Mouse (Mus musculus): ENCODE results near the gene Tspan13. TPM values are rescaled to one million over a fixed set of nuclear protein-coding genes. Genes with fewer than 3 reads are reported as not detected.

Gene Tspan13
- polyA plus RNA-seq, 1 experiment, result 12.0 TPM

DNA sequence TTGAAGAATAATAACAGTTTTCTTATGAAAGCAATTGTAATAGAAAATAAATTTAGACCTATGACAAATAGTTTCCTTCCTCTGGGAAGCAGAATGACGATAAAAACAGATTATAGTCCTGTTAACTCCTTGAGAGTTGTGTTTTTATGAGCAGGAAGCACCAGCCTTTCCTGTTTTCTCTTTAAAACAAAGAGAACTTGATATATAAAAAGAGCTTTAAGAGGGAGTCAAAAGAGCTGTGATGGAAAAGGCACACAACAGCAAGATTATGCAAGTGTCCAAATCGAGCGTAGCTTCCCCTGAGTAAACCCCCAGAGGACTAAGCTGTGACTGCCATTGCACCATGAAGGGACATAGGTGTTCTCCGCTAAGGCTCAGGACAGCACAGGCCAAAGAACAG lies 9.9 kb downstream of the Tspan13 start:
- no peak overlapping the region for H3K27ac ChIP-seq (ENCODE audit: control insufficient read depth, insufficient read depth, low read depth, low read length)
- H3K27me3 ChIP-seq (ENCODE audit: control insufficient read depth, insufficient read depth, low read length), result no peaks in the 10 kb centered on the region

DNA sequence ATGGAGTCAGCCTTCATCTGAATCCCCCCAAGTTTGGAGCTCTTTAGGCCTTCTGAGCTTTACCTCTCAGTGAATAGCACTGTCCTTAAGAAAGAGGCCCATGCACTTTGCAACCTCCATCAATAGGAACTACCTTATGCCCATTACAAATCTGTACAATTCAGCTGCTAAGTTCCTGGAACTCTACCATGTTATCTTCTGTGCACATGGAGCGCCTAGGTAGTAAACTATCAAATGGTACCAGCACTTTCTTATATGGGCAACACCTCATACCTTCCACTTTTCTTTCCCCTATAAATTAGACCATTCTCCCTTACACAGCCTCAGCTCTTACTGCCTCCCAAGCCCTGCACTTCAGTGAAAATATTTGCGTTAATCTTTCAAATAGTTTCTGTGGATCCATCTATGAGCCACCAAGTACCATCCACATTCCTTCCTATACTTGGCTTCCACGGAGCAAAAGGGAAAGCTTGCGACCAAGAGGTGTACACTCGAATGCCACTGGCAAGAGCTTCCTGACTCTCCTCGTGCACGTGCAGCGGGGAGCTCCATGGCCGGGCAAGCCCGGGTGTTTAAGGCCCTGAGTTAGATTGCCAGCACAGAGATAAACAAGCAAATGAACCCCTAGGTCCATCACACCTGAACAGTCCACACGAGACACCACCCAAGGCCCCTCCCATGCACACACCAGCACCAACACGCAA lies 11.5 kb downstream of the Tspan13 start:
- Histone ChIP-seq H3K4me1 (ENCODE audit: control insufficient read depth, insufficient read depth, low read length) (no peaks in the 10 kb centered on the region), H3K27ac (ENCODE audit: control insufficient read depth, insufficient read depth, low read depth, low read length) (no peak overlapping the region), H3K36me3 (ENCODE audit: control insufficient read depth, insufficient read depth, low read length) (no peaks in the 10 kb centered on the region), H3K4me3 (ENCODE audit: control insufficient read depth, low read depth, low read length) (no peak overlapping the region), H3K27me3 (ENCODE audit: control insufficient read depth, insufficient read depth, low read length) (no peaks in the 10 kb centered on the region)
- TF ChIP-seq POLR2A (IDR thresholded peaks at IDR 0.05; ENCODE audit: control insufficient read depth, low read depth, low read length), result no peak
- TF ChIP-seq CTCF (IDR thresholded peaks at IDR 0.05; ENCODE audit: control insufficient read depth, insufficient read depth, insufficient replicate concordance, low read depth, low read length), result no peak

More for the DNA sequence above, 9.9 kb downstream of the Tspan13 start:
- Histone ChIP-seq H3K4me1 (ENCODE audit: control insufficient read depth, insufficient read depth, low read length) (no peaks in the 10 kb centered on the region), H3K4me3 (ENCODE audit: control insufficient read depth, low read depth, low read length) (no peak overlapping the region), H3K36me3 (ENCODE audit: control insufficient read depth, insufficient read depth, low read length) (no peaks in the 10 kb centered on the region)
- TF ChIP-seq CTCF (IDR thresholded peaks at IDR 0.05; ENCODE audit: control insufficient read depth, insufficient read depth, insufficient replicate concordance, low read depth, low read length), result no peak
- no peak for TF ChIP-seq POLR2A (IDR thresholded peaks at IDR 0.05; ENCODE audit: control insufficient read depth, low read depth, low read length)

DNA sequence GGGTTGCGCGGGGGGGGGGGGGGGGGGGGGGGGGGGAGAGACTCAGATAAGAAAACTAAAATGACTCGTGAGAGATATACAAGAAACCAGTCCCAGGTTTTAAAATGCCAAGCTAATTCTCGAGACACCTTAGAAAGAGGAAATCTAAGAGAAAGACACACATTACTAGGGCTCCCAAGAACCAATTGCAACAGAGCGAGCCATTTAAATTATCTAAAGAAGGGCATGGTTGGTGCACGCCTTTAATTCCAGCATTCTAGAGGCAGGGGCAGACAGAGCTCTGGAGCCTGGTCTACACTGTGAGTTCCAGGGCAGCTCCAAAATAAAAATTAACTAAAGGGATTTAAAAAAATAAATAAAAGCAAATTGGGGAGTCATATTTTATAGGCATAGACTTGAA lies 12.6 kb downstream of the Tspan13 start:
- Histone ChIP-seq H3K27ac (ENCODE audit: control insufficient read depth, insufficient read depth, low read depth, low read length) (no peak overlapping the region), H3K4me1 (ENCODE audit: control insufficient read depth, insufficient read depth, low read length) (no peaks in the 10 kb centered on the region), H3K36me3 (ENCODE audit: control insufficient read depth, insufficient read depth, low read length) (no peaks in the 10 kb centered on the region), H3K4me3 (ENCODE audit: control insufficient read depth, low read depth, low read length) (no peak overlapping the region), H3K27me3 (ENCODE audit: control insufficient read depth, insufficient read depth, low read length) (no peaks in the 10 kb centered on the region)
- no peak for TF ChIP-seq POLR2A (IDR thresholded peaks at IDR 0.05; ENCODE audit: control insufficient read depth, low read depth, low read length)
- TF ChIP-seq CTCF (IDR thresholded peaks at IDR 0.05; ENCODE audit: control insufficient read depth, insufficient read depth, insufficient replicate concordance, low read depth, low read length), result no peak

DNA sequence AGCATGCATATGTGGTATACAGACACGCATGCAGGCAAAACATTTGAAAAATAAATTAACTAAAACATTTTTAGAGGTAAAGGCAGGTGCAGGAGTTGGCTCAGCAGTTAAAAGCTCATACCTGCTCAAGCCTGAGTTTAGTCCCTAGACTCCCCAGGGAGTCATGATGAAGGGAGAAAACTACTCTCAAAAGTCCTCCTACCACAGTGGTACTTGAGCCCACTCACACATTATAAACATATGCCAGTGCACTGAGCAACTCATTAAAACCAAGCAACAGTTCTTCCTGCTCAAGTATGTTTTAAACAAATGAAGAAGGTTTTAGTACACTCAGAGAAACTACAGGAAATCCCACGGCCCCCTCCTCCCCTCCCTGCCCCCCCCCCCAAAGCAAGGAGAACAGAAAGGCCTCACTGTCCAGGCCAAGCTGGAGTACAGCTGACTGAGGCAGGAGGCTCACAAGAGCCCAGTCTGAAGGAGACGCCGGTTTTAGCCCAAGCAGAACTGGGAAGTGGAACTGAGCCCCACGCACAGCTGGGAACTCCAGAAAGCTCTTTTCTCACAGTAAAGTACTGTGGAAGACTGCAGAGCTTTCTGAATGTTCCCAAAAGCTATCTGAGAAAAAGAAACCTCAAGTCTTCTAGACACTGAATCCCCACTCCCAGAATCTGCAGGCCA lies 13.2 kb downstream of the Tspan13 start:
- Histone ChIP-seq H3K27ac (ENCODE audit: control insufficient read depth, insufficient read depth, low read depth, low read length) (no peak overlapping the region), H3K4me1 (ENCODE audit: control insufficient read depth, insufficient read depth, low read length) (no peaks in the 10 kb centered on the region), H3K27me3 (ENCODE audit: control insufficient read depth, insufficient read depth, low read length) (no peaks in the 10 kb centered on the region), H3K36me3 (ENCODE audit: control insufficient read depth, insufficient read depth, low read length) (no peaks in the 10 kb centered on the region), H3K4me3 (ENCODE audit: control insufficient read depth, low read depth, low read length) (no peak overlapping the region)
- TF ChIP-seq CTCF (IDR thresholded peaks at IDR 0.05; ENCODE audit: control insufficient read depth, insufficient read depth, insufficient replicate concordance, low read depth, low read length), result no peak
- TF ChIP-seq POLR2A (IDR thresholded peaks at IDR 0.05; ENCODE audit: control insufficient read depth, low read depth, low read length), result no peak

DNA sequence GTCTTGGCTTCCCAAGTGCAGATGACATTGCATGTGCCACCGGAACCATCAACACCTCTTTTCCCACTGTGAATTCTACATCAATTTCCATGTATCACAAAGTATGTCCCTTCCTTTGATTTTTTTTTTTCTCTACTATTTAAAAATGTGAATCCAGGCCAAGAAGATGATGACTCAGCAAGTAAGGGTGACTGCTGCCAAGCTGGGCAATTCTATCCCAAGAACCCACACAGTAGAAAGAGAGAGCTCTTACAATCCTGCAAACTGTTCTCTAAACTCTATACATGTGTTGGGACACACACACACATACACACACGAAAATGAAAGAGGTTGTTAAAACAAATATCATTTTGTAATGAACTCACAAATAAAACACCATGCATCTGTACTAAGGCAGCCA lies 15.1 kb downstream of the Tspan13 start:
- TF ChIP-seq CTCF (IDR thresholded peaks at IDR 0.05; ENCODE audit: control insufficient read depth, insufficient read depth, insufficient replicate concordance, low read depth, low read length) (no peak), POLR2A (IDR thresholded peaks at IDR 0.05; ENCODE audit: control insufficient read depth, low read depth, low read length) (no peak)
- Histone ChIP-seq H3K27ac (ENCODE audit: control insufficient read depth, insufficient read depth, low read depth, low read length) (no peak overlapping the region), H3K4me1 (ENCODE audit: control insufficient read depth, insufficient read depth, low read length) (no peaks in the 10 kb centered on the region), H3K36me3 (ENCODE audit: control insufficient read depth, insufficient read depth, low read length) (no peaks in the 10 kb centered on the region), H3K4me3 (ENCODE audit: control insufficient read depth, low read depth, low read length) (no peak overlapping the region), H3K27me3 (ENCODE audit: control insufficient read depth, insufficient read depth, low read length) (no peaks in the 10 kb centered on the region)

DNA sequence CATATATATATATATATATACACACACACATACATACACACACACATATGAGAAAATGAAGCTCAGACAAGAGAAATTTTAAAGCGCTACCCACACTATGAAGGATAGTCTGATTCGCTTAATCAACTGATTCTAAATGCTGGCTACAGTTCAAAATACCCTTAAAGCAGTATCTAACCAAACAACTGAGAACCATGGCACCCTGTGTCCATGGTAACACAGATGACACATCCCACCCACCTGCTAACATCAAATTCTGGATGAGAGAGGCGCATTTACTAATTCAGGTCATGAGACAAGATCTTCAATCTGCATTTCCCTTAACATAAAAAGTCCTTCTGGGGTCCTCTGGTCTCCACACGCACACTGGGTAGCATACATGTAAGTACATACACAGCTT lies 16.2 kb downstream of the Tspan13 start:
- Histone ChIP-seq H3K27me3 (ENCODE audit: control insufficient read depth, insufficient read depth, low read length) (no peaks in the 10 kb centered on the region), H3K4me1 (ENCODE audit: control insufficient read depth, insufficient read depth, low read length) (no peaks in the 10 kb centered on the region), H3K36me3 (ENCODE audit: control insufficient read depth, insufficient read depth, low read length) (no peaks in the 10 kb centered on the region), H3K4me3 (ENCODE audit: control insufficient read depth, low read depth, low read length) (no peak overlapping the region), H3K27ac (ENCODE audit: control insufficient read depth, insufficient read depth, low read depth, low read length) (no peak overlapping the region)
- no peak for TF ChIP-seq POLR2A (IDR thresholded peaks at IDR 0.05; ENCODE audit: control insufficient read depth, low read depth, low read length)
- TF ChIP-seq CTCF (IDR thresholded peaks at IDR 0.05; ENCODE audit: control insufficient read depth, insufficient read depth, insufficient replicate concordance, low read depth, low read length), result no peak

DNA sequence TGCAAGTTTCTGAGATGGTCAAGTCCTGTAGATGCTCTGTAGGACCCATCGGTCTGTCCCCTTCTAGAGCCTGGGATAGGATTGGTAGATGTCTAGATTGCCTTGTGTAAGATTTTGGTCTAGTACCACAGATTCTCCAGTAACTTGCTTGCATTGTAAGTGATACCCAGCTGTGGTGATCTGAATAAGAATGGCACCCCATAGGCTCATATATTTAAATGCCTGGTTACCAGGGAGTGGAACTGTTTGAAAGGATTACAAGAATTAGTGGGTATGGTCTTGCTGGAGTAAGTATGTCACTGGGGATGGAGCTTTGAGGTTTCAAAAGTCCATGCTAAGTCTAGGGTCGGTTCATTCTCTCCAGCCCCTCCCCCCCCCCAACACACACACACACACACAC lies 21.6 kb downstream of the Tspan13 start:
- H3K27me3 ChIP-seq (ENCODE audit: control insufficient read depth, insufficient read depth, low read length), result no peaks in the 10 kb centered on the region
- H3K36me3 ChIP-seq (ENCODE audit: control insufficient read depth, insufficient read depth, low read length), result no peaks in the 10 kb centered on the region
- H3K4me1 ChIP-seq (ENCODE audit: control insufficient read depth, insufficient read depth, low read length), result no peaks in the 10 kb centered on the region
- TF ChIP-seq CTCF (IDR thresholded peaks at IDR 0.05; ENCODE audit: control insufficient read depth, insufficient read depth, insufficient replicate concordance, low read depth, low read length) (no peak), POLR2A (IDR thresholded peaks at IDR 0.05; ENCODE audit: control insufficient read depth, low read depth, low read length) (no peak)
- H3K27ac ChIP-seq (ENCODE audit: control insufficient read depth, insufficient read depth, low read depth, low read length), result no peak overlapping the region
- H3K4me3 ChIP-seq (ENCODE audit: control insufficient read depth, low read depth, low read length), result no peak overlapping the region

All from testis, adult 2 months (tissue).